Mouse (Mus musculus) spleen, adult 2 months (tissue): ENCODE measurements around the gene Lsp1. TPM values are rescaled to one million over a fixed set of nuclear protein-coding genes. Genes with fewer than 3 reads are reported as not detected.

ENCODE experiments used
- DNase-seq, 2 experiments: peaks; one replicate each; pipeline versions ENCODE4 v3.0.0 to v3.0.0-alpha.2; 2012 to 2021; ENCODE audit warnings: low spot score in 2 of 2, low read depth in 1 of 2
- H3K27ac ChIP-seq: fragments of 200-500 bp; 2 replicates; pipeline ENCODE4 v1.5.1; 2012; ENCODE audit warnings: low read length, inconsistent platforms; ENCODE audit not compliant: insufficient read depth
- H3K27me3 ChIP-seq: fragments of 200-500 bp; 2 replicates; pipeline ENCODE4 v1.6.1; 2012; ENCODE audit warnings: mild to moderate bottlenecking, moderate library complexity, low read length, inconsistent platforms; ENCODE audit not compliant: control insufficient read depth, insufficient read depth
- H3K36me3 ChIP-seq: fragments of 200-500 bp; 2 replicates; pipeline ENCODE4 v1.6.1; 2012; ENCODE audit warnings: mild to moderate bottlenecking, low read length, inconsistent platforms; ENCODE audit not compliant: control insufficient read depth, insufficient read depth
- H3K4me1 ChIP-seq: fragments of 200-500 bp; 2 replicates; pipeline ENCODE4 v1.6.1; 2011; ENCODE audit warnings: inconsistent platforms; ENCODE audit not compliant: control insufficient read depth, insufficient read depth, insufficient read length
- H3K4me3 ChIP-seq: fragments of 200-500 bp; 2 replicates; pipeline ENCODE4 v1.5.1; 2011; ENCODE audit warnings: mild to moderate bottlenecking, inconsistent platforms; ENCODE audit not compliant: insufficient read depth, insufficient read length; ENCODE audit errors: extremely low read depth
- CTCF ChIP-seq: fragments of 200-500 bp; IDR thresholded peaks from 2 replicates; pipeline ENCODE4 v1.5.1; 2011; ENCODE audit warnings: mild to moderate bottlenecking, inconsistent platforms; ENCODE audit not compliant: insufficient read depth, insufficient read length, insufficient replicate concordance; ENCODE audit errors: extremely low read depth
- POLR2A ChIP-seq: fragments of 200-500 bp; IDR thresholded peaks from 2 replicates; pipeline ENCODE4 v1.6.1; 2011; ENCODE audit warnings: low read depth, low read length, inconsistent platforms
- WGBS: fragments of 180-500 bp; shearing (Covaris S2); methylation state at CpG from one replicate; pipeline ENCODE4 v1.1.7; 2018; 5-methylcytosine and 5-hydroxymethylcytosine counted together
- polyA plus RNA-seq: library from polyadenylated mRNA; depleted of rRNA; stranded (reverse); fragments of >200 nt; gene quantifications from 2 replicates; pipeline ENCODE4 v1.2.3, GENCODE M21; 2012

Gene Lsp1
- polyA plus RNA-seq, 1 experiment, result 368 TPM

DNA sequence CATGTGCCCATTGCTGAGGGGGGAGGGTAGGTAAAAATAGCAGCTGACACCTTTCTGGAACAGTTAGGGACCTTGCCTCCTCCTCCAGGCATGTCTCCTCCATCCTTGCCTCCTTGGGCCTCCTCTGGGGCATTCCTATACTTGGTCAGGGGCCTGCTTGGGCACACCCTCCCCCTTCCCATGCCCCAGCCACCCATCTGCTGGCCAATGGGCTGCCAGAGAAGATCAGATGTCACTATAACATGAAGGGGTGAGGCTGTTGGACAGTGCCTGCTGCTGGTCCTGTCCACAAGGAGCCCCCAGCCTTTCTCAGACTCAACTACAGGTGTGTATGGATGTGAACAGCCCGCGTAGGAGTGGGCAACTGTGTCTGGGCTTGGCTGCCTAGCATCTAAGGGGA lies 38.0 kb downstream of the Lsp1 start, which contains the start of gene Tnnt3:
Tnnt3 (plus strand) TSS at position 262 of the 400 bp plus-strand sequence.
- Histone ChIP-seq H3K4me3 (no peak within 1 kb of the TSS), H3K4me1 (peaks cover 4% of the 10 kb centered on the region; the same call in 1 of the 2 replicates), H3K27me3 (no peaks in the 10 kb centered on the region), H3K27ac (no peak within 1 kb of the TSS), H3K36me3 (peaks cover 4% of the 10 kb centered on the region; the same call in 1 of the 2 replicates)
- 85% methylated on average over 2 of the region's 2 CpGs for WGBS
- no peak for TF ChIP-seq CTCF
- no peak for DNase-seq

DNA sequence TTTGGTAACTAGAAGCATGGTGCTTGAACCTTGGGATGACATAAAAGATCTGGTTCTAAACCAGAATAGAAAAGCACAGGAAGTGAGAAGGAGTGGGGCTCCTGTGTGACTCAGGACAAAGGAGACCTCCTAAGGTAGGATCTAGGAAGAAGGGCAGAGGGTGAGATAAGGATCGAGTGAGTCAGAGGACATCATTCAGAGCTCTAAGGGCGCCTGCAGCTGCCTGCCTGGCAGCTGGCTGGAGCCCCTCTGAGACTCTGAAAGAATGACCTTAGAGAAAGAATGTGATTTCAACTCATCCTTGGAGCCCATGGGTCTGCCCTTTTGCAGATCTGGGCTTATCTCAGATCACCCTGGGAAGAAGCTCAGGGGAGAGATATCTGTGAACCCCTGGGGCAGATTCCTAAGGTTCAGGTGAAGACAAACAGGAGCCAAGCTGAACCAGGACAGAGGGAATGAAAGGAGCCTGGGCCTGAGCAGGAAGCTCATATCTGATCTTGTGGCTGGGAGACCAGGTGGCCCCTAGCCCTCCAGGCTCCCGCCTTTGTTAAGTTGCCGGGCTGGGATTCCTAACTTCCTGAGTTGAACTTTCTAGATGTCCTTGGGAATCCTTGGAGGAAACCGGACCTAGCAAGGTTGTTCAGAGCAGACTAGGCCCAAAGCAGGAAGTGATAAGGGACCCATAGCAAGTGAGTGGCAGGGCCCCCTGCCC lies 38.6 kb downstream of the Lsp1 start:
- peaks cover under 1% of the 10 kb centered on the region; the same call in 1 of the 2 replicates for H3K36me3 ChIP-seq
- no peak for DNase-seq
- H3K4me1 ChIP-seq, result peaks cover 4% of the 10 kb centered on the region; the same call in 1 of the 2 replicates
- 74% methylated on average over 5 of the region's 5 CpGs for WGBS
- no peak overlapping the region for H3K27ac ChIP-seq
- TF ChIP-seq CTCF (no peak), POLR2A (no peak)
- H3K4me3 ChIP-seq, result no peak overlapping the region
- H3K27me3 ChIP-seq, result no peaks in the 10 kb centered on the region

DNA sequence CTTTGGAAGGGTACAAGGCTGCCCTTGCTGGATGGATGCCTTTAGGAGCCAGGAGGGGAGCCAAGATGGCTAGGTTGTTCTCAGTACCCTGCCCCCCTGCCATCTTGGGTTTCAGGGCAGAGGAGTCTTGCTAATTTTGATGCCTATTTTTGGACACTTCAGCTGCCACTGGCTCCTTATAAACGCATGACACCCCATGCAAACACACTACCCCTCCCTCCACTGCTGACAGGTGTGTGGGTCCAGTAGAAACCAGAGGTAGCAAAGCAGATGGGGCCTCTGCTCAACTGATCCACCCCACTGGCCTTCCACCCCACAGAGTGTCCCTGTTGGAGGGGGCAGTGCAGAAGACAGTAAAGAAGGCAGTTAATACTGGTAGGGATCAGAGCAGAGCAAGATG lies 39.4 kb downstream of the Lsp1 start:
- Histone ChIP-seq H3K27ac (no peak overlapping the region), H3K36me3 (no peaks in the 10 kb centered on the region), H3K27me3 (no peaks in the 10 kb centered on the region), H3K4me1 (peaks cover 4% of the 10 kb centered on the region; the same call in 1 of the 2 replicates), H3K4me3 (no peak overlapping the region)
- TF ChIP-seq CTCF, result no peak
- TF ChIP-seq POLR2A, result no peak
- WGBS, result 30% methylated on average over 1 of the region's 1 CpGs
- DNase-seq, result no peak

DNA sequence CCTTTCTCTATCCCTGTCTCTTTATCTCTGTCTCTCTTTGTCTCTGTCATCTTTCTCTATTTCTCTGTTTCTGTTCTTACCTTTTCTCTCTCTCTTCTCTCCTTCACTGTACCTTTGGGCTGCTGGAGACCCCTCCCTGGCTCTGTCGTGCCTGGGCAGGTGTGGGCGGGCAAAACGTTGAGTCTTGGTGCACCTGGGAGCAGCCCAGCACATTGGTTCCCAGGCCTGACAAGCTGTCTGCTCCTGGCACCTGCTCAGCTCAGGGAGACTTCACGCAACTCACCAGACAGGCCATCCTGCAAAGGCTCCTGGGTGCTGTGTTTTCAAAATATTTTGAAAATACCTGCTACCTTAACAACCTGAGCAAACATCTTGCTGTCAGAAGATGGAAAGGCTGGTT lies 42.6 kb downstream of the Lsp1 start:
- Histone ChIP-seq H3K27ac (no peak overlapping the region), H3K36me3 (no peaks in the 10 kb centered on the region), H3K4me1 (peaks cover 4% of the 10 kb centered on the region; the same call in 1 of the 2 replicates), H3K4me3 (no peak overlapping the region), H3K27me3 (no peaks in the 10 kb centered on the region)
- no peak for TF ChIP-seq POLR2A
- TF ChIP-seq CTCF, result no peak
- WGBS, result 86% methylated on average over 4 of the region's 4 CpGs
- no peak for DNase-seq

DNA sequence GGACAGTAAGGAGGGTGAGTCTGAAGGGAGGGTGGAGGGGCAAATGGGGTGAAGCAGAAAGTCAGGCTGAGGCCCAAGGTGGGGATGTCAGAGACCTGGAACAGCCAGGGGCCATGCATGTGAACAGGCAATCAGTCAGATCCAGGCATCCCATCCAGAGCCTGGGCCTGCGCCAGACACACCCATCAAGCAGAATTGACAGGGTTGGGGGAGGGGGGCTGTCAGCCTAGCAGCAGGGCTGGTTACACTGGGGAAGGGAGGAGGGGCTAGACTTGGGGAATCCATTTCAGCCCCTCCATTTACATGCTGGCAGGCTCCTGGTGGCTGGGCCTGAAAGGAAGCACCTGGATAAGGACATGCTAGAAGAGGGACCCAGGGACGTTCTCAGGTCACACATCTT lies 45.3 kb downstream of the Lsp1 start:
- Histone ChIP-seq H3K27ac (no peak overlapping the region), H3K27me3 (no peaks in the 10 kb centered on the region), H3K4me3 (no peak overlapping the region), H3K36me3 (no peaks in the 10 kb centered on the region), H3K4me1 (no peaks in the 10 kb centered on the region)
- WGBS, result 83% methylated on average over 2 of the region's 2 CpGs
- no peak for DNase-seq
- no peak for TF ChIP-seq CTCF
- TF ChIP-seq POLR2A, result no peak

DNA sequence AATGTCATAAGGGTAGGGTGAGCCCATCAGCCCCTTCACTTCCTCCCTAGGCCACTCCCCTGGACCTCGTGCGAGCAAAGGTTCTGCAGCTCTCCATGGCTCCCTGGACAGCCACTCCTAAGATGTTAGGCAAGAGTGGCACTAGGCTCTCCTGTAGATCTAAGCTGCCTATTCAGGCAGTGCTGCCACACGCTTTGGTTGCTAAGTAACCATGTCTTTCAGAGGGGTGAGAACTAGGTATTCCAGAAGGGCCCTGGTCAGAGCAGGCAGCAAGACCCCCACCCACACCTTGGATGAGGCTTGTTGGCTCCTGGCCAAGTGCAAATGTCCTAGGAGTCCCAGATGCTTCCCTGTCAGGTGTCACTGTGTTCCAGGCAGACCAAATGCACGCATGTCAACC lies 45.9 kb downstream of the Lsp1 start:
- 72% methylated on average over 4 of the region's 4 CpGs for WGBS
- H3K27ac ChIP-seq, result no peak overlapping the region
- no peaks in the 10 kb centered on the region for H3K36me3 ChIP-seq
- no peak for TF ChIP-seq CTCF
- TF ChIP-seq POLR2A, result no peak
- no peaks in the 10 kb centered on the region for H3K27me3 ChIP-seq
- DNase-seq, result no peak
- no peaks in the 10 kb centered on the region for H3K4me1 ChIP-seq
- H3K4me3 ChIP-seq, result no peak overlapping the region

DNA sequence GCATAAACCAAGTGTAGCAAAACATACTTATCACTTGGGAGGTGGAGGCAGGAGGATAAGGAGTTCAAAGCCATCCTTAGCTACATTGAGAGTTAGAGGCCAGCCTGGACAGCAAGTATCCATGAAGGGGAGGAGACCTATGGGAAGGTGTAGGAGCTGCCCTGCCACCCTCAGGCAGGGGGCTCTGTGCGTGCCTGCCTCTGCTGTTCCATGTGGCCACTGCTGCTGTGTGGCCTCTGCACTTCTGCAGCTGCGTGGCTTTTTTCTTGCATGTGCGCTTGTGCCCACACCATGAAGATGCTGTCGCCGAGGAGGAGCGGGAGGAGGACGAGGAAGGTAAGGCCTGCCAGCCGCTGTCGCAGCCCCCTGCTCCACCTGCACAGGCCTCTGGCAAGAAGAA lies 46.8 kb downstream of the Lsp1 start:
- Histone ChIP-seq H3K27me3 (no peaks in the 10 kb centered on the region), H3K4me3 (no peak overlapping the region), H3K27ac (no peak overlapping the region), H3K4me1 (no peaks in the 10 kb centered on the region), H3K36me3 (no peaks in the 10 kb centered on the region)
- TF ChIP-seq POLR2A (no peak), CTCF (no peak)
- no peak for DNase-seq
- 86% methylated on average over 9 of the region's 9 CpGs for WGBS
